Mouse (Mus musculus) MEL (cell line): ENCODE data around the gene Fbxo17.

Experiments used
- BHLHE40 ChIP-seq: IDR thresholded peaks from 2 replicates; pipeline ENCODE4 v1.6.1; 2012; ENCODE audit warnings: low read depth, mild to moderate bottlenecking, inconsistent platforms, low read length, improper control_type of control experiment, borderline replicate concordance
- CHD1 ChIP-seq: IDR thresholded peaks from 2 replicates; pipeline ENCODE4 v1.6.1; 2012; ENCODE audit warnings: low read depth, mild to moderate bottlenecking, inconsistent platforms, low read length, improper control_type of control experiment
- CTCF ChIP-seq, 3 experiments: IDR thresholded peaks in 2 of 3; conservative IDR thresholded peaks in 1 of 3; 2 replicates each; pipeline ENCODE4 v1.5.1; 2011 to 2012; ENCODE audit warnings: low read length in 3 of 3, low read depth in 2 of 3, mild to moderate bottlenecking in 2 of 3, improper control_type of control experiment in 1 of 3, inconsistent platforms in 1 of 3, mixed read lengths in 1 of 3, moderate library complexity in 1 of 3; ENCODE audit not compliant: control insufficient read depth in 1 of 3, insufficient read depth in 1 of 3, poor library complexity in 1 of 3, severe bottlenecking in 1 of 3
- GABPA ChIP-seq: IDR thresholded peaks from 2 replicates; pipeline ENCODE4 v1.6.1; 2012; ENCODE audit warnings: low read depth, mild to moderate bottlenecking, inconsistent platforms, low read length, improper control_type of control experiment, moderate library complexity
- KAT2A ChIP-seq: conservative IDR thresholded peaks from 2 replicates; pipeline ENCODE4 v1.6.1; 2012; ENCODE audit warnings: low read depth, low read length, improper control_type of control experiment, inconsistent platforms
- MAX ChIP-seq: IDR thresholded peaks from 2 replicates; pipeline ENCODE4 v1.6.1; 2011; ENCODE audit warnings: low read length, improper control_type of control experiment
- POLR2A ChIP-seq, 2 experiments: IDR thresholded peaks; 2 replicates each; pipeline ENCODE4 v1.6.1; 2011 to 2012; ENCODE audit warnings: low read length in 2 of 2, mild to moderate bottlenecking in 2 of 2, control low read depth in 1 of 2, improper control_type of control experiment in 1 of 2, low read depth in 1 of 2, moderate library complexity in 1 of 2; ENCODE audit not compliant: control insufficient read depth in 1 of 2, insufficient read depth in 1 of 2, poor library complexity in 1 of 2
- TCF12 ChIP-seq: IDR thresholded peaks from 2 replicates; pipeline ENCODE4 v1.6.1; 2014; ENCODE audit warnings: low read depth, mild to moderate bottlenecking, inconsistent platforms, low read length, improper control_type of control experiment, moderate library complexity
- ZC3H11A ChIP-seq: IDR thresholded peaks from 2 replicates; pipeline ENCODE4 v1.6.1; 2012; ENCODE audit warnings: low read depth, mild to moderate bottlenecking, inconsistent platforms, low read length, improper control_type of control experiment

- TF ChIP-seq CTCF (IDR thresholded peaks at IDR 0.05 in 2 of 3, conservative IDR thresholded peaks at IDR 0.05 in 1 of 3; ENCODE audit: control insufficient read depth in 1 of 3, insufficient read depth in 1 of 3, low read depth in 2 of 3, low read length in 3 of 3, poor library complexity in 1 of 3, severe bottlenecking in 1 of 3) (peak; percentile 93 to 97 (median 96)), TCF12 (peak; percentile 40; the same call in 1 of the 2 replicates), MAX (peak; percentile 75; the same call in 1 of the 2 replicates), POLR2A (IDR thresholded peaks at IDR 0.05; ENCODE audit: control insufficient read depth in 1 of 2, insufficient read depth in 1 of 2, low read depth in 1 of 2, low read length in 2 of 2, poor library complexity in 1 of 2) (no peak), CHD1 (no peak), GABPA (no peak), ZC3H11A (peak; percentile 63), KAT2A (no peak), BHLHE40 (no peak; the same call in 1 of the 2 replicates)
Measured at GRCm38 (mm10) chr7:28726600-28726999, 10.0 kb downstream of the Fbxo17 start.
